Mouse (Mus musculus) testis, adult 2 months (tissue): ENCODE measurements around the gene Pawr.

Experiments
- CTCF ChIP-seq: fragments of 200-500 bp; IDR thresholded peaks from 2 replicates; pipeline ENCODE4 v1.5.1; 2012; ENCODE audit warnings: low read depth, mild to moderate bottlenecking, inconsistent platforms, low read length, moderate library complexity; ENCODE audit not compliant: control insufficient read depth, insufficient read depth, insufficient replicate concordance
- POLR2A ChIP-seq: fragments of 200-500 bp; IDR thresholded peaks from 2 replicates; pipeline ENCODE4 v1.6.1; 2012; ENCODE audit warnings: low read depth, mild to moderate bottlenecking, inconsistent platforms, low read length, moderate library complexity; ENCODE audit not compliant: control insufficient read depth

GRCm38 (mm10) chr10:108352944-108353343, 21.0 kb downstream of the Pawr start:
- TF ChIP-seq CTCF (no peak), POLR2A (no peak)
